Mouse (Mus musculus) hindbrain, postnatal 0 days (tissue): Measurements from ENCODE around the gene Stac2. TPM values are rescaled to one million over a fixed set of nuclear protein-coding genes. Genes with fewer than 3 reads are reported as not detected.
A peak's percentile ranks its signal among the peaks of the same experiment; 100 is the strongest.

ENCODE experiments used
- ATAC-seq: fragments of 200-750 bp; cut with Nextera tagmentation; 2 replicates; pipeline ENCODE4 v1.8.0; 2017; ENCODE audit warnings: mild to moderate bottlenecking, moderate TSS enrichment, moderate library complexity
- DNase-seq: peaks from one replicate; pipeline ENCODE4 v3.0.0-alpha.2; 2015; ENCODE audit warnings: low spot score
- H3K27ac ChIP-seq: fragments of 300-500 bp; sonication (generic); 2 replicates; pipeline ENCODE4 v1.5.1; 2014; ENCODE audit warnings: mild to moderate bottlenecking
- H3K27me3 ChIP-seq: fragments of 300-500 bp; sonication (generic); 2 replicates; pipeline ENCODE4 v1.6.1; 2014; ENCODE audit warnings: low read length, mixed read lengths; ENCODE audit not compliant: insufficient read depth
- H3K36me3 ChIP-seq: fragments of 300-500 bp; sonication (generic); 2 replicates; pipeline ENCODE4 v1.6.1; 2014; ENCODE audit warnings: low read length, mixed read lengths; ENCODE audit not compliant: insufficient read depth
- H3K4me1 ChIP-seq: fragments of 300-500 bp; sonication (generic); 2 replicates; pipeline ENCODE4 v1.6.1; 2014; ENCODE audit warnings: antibody characterized with exemption, low read length, mixed read lengths; ENCODE audit not compliant: insufficient read depth
- H3K4me2 ChIP-seq: fragments of 300-500 bp; sonication (generic); 2 replicates; pipeline ENCODE4 v1.6.1; 2014; ENCODE audit warnings: low read depth, mild to moderate bottlenecking, low read length, moderate library complexity, mixed read lengths
- H3K4me3 ChIP-seq: fragments of 300-500 bp; sonication (generic); 2 replicates; pipeline ENCODE4 v1.5.1; 2014; ENCODE audit warnings: low read length
- H3K9ac ChIP-seq: fragments of 300-500 bp; sonication (generic); replicated peaks from 2 replicates; pipeline ENCODE4 v1.6.1; 2014; ENCODE audit warnings: mild to moderate bottlenecking, low read length, moderate library complexity, mixed read lengths
- H3K9me3 ChIP-seq: fragments of 300-500 bp; sonication (generic); 2 replicates; pipeline ENCODE4 v1.6.1; 2016; ENCODE audit warnings: low read length, mixed read lengths
- CTCF ChIP-seq: IDR thresholded peaks from 2 replicates; pipeline ENCODE4 v1.5.1; 2016; ENCODE audit warnings: antibody characterized with exemption, control low read depth, low read depth
- WGBS: fragments of 180-500 bp; shearing (Covaris S2); extraction: QIAGEN DNeasy Blood & Tissue Kit; methylation state at CpG from one replicate; pipeline ENCODE4 v1.1.7; 2014; 5-methylcytosine and 5-hydroxymethylcytosine counted together
- polyA plus RNA-seq: library from polyadenylated mRNA; unstranded; fragments of >200 nt; fragmentation: Nextera tagmentation; extraction: Ambion mirVana; gene quantifications from 2 replicates; pipeline ENCODE4 v1.2.1, GENCODE M21; 2015
- total RNA-seq: library from RNA; depleted of rRNA; stranded (reverse); fragments of >200 nt; gene quantifications from 2 replicates; pipeline ENCODE4 v1.2.3, GENCODE M21; 2014

Gene Stac2
- total and polyA plus RNA-seq, 2 experiments from 2014 or later: 6.1 to 6.9 TPM

DNA sequence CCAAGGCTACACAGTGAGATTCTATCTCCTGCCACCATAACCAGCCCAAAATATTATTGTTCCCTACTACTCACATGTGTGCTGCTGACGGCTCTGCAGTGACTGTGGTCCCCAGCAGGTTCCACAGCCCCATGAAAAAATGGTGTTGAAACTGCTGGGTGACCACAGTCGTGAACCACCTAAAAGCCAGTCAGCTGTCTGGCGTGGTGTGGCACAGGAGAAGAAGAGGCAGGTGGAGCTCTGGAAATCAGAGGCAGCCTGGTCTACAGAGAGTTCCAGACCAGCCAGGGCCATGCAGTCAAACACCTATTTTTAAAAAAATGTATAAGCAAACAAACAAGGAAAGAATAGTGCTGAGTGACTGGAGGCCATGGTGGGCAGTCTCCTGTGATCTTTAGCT lies 8.2 kb upstream of the Stac2 start:
- no peak overlapping the region for H3K27ac ChIP-seq
- no peak for TF ChIP-seq CTCF
- no peaks in the 10 kb centered on the region for H3K27me3 ChIP-seq
- no peak overlapping the region for H3K4me3 ChIP-seq
- H3K4me2 ChIP-seq: no peak overlapping the region
- no peaks in the 10 kb centered on the region for H3K9me3 ChIP-seq
- no peaks in the 10 kb centered on the region for H3K36me3 ChIP-seq
- no peak overlapping the region for H3K9ac ChIP-seq
- H3K4me1 ChIP-seq: peaks cover 8% of the 10 kb centered on the region
- DNase-seq: no peak
- WGBS: 82% methylated on average over 3 of the region's 3 CpGs
- no peak for ATAC-seq

DNA sequence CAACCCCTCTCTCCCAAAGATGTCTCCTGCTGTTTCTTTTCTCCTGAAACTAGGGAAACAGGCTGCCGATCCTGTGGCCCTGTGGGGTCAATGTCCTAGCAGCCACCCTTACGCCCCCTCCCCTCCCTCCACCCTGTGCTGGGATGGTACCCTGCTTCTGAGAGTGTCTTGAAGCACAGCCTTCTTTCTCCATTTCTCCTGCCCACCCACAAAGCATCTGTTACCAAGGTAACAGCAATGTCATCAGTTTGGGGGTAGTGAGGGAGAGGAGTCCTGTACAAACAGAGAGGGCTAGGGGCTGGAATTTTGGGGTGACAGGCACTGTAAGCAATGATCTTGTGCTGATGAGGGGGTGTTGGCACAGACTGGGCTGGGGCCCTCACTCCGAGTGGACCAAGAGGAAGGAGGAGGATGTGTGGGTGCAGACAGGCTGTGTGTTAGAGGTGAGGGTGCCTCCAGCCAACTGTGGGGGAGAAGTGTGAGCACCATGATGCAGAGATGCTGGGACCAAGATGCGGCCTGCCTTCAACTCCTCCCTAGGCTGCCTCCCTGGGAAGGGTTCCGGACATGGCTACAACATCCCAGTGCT lies 6.9 kb upstream of the Stac2 start:
- ATAC-seq (no peak), DNase-seq (no peak)
- no peak overlapping the region for H3K4me3 ChIP-seq
- no peak overlapping the region for H3K27ac ChIP-seq
- H3K36me3 ChIP-seq: no peaks in the 10 kb centered on the region
- H3K4me2 ChIP-seq: no peak overlapping the region
- H3K27me3 ChIP-seq: no peaks in the 10 kb centered on the region
- H3K4me1 ChIP-seq: peaks cover 8% of the 10 kb centered on the region
- no peak overlapping the region for H3K9ac ChIP-seq
- 67% methylated on average over 5 of the region's 5 CpGs for WGBS
- H3K9me3 ChIP-seq: no peaks in the 10 kb centered on the region
- TF ChIP-seq CTCF: no peak

DNA sequence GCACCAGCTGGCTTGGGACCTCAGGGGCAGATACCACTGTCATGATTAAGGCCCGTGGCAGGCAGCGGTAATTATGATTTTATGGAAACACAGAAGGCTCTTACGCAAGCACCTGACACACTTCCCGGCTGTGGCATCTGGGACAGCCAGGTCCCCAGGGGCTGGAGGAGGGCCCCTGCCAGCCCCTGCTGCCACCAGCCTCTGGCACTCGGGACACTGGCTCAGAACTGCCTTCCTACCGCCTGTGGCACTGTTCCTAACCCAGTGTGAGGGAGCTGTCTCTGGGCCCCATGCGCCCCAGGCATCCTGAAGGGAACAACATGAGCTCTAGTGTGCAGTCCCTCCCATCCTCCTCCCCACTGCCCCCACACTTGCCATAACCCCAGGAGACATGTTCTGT lies 6.4 kb upstream of the Stac2 start:
- Histone ChIP-seq H3K4me1 (peaks cover 8% of the 10 kb centered on the region), H3K9me3 (no peaks in the 10 kb centered on the region), H3K4me3 (no peak overlapping the region), H3K36me3 (no peaks in the 10 kb centered on the region), H3K4me2 (no peak overlapping the region), H3K27ac (no peak overlapping the region), H3K9ac (no peak overlapping the region), H3K27me3 (no peaks in the 10 kb centered on the region)
- DNase-seq (no peak), ATAC-seq (peak; percentile 22; the same call in 1 of the 2 replicates)
- 35% methylated on average over 7 of the region's 7 CpGs for WGBS
- no peak for TF ChIP-seq CTCF

DNA sequence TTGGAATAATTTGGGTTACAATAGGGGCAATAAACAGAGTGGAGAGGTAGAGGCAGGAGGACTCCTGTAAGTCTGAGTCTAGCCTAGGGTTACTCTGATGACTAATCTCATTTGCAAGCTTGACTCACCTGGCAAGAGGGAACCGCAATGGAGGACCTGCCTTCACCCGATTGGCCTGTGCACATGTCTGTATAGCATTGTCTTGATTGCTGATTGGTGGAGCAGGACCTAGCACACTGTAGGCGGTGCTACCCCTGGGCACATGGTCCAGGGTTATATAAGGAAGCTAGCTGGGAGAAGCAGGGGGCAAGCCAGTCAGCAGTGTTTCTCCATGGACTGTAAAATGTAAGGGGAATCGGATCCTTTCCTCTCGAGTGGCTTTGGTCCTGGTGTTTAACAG lies 4.7 kb upstream of the Stac2 start:
- DNase-seq: no peak
- TF ChIP-seq CTCF: no peak

DNA sequence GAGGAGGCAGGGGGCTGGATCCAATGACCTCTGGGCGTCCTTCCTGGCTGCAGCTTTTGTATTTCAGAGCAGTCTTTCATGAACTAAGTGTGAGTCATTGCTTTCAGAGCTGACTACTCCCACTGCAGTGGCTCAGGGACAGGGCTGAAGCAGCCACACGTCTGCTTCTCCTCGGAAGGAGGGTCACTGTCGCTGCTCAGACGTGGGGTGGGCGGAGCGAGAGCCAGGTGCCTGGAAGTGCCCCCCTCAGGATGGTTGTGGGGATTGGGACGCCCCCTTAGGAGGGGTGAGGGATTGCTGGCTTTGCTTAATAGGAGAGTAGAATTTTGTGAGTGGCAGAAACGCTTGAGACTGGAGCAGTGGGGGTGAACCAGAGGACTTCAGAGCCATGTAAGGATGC lies 4.2 kb upstream of the Stac2 start:
- peak; percentile 8; the same call in 1 of the 2 replicates for TF ChIP-seq CTCF
- WGBS: 24% methylated on average over 9 of the region's 9 CpGs
- H3K9me3 ChIP-seq: no peaks in the 10 kb centered on the region
- ATAC-seq: no peak
- no peak overlapping the region for H3K4me3 ChIP-seq
- no peak overlapping the region for H3K9ac ChIP-seq
- no peaks in the 10 kb centered on the region for H3K36me3 ChIP-seq
- peaks cover 8% of the 10 kb centered on the region for H3K4me1 ChIP-seq
- H3K4me2 ChIP-seq: no peak overlapping the region
- 0 out of 2 replicates have a peak, but pooled peaks cover 6% of the 10 kb centered on the region for H3K27me3 ChIP-seq
- no peak overlapping the region for H3K27ac ChIP-seq
- DNase-seq: no peak

More for the DNA sequence above, 4.7 kb upstream of the Stac2 start:
- Histone ChIP-seq H3K4me2 (no peak overlapping the region), H3K36me3 (no peaks in the 10 kb centered on the region), H3K9me3 (no peaks in the 10 kb centered on the region), H3K9ac (no peak overlapping the region), H3K4me1 (peaks cover 8% of the 10 kb centered on the region), H3K27ac (no peak overlapping the region), H3K4me3 (no peak overlapping the region), H3K27me3 (0 out of 2 replicates have a peak, but pooled peaks cover under 1% of the 10 kb centered on the region)
- ATAC-seq: peak; percentile 53; the same call in 1 of the 2 replicates
- 89% methylated on average over 5 of the region's 5 CpGs for WGBS

DNA sequence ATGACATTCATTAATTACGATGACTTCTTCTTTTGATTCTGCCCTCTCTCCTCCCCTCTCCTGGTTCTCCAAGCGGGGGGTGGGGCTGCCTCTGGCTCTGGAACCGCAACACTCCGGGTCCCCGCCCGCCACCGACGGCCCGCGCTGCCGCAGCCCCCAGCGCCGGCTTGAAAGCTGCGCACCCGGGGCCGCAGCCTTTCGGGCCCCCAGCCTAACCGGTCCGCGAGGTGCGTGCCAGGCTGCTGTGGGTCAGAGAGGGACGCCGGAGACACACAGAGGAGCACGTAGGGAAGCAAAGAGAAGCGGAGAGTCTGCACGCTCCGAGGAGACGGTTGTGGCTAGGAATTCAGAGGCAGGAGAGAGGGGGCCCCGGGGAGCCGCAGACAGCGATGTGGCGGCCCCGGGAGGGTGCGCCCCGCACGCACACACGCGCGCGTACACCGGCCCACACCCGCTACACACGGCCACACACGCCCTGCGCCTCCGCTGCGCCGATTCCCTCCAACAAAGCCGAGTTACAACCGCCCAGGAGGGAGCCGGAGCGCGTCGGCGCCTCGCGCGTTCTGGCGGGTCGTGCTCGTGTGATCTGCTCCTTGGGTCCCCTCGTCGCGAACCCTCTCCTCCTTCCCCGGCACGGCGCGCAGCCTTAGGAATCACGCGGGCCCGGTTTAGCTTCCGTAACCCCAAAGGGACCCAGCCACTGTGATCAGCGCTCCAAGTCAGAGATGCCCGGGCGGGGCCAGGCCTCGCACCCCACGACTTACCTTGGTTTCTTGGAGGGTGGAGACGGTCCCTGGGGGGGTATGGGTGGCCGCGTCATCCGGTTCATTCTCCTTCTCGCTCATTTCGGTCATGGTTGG lies 903 bp downstream of the Stac2 start:
- peaks cover 12% of the 10 kb centered on the region; the same call in 1 of the 2 replicates for H3K27me3 ChIP-seq
- H3K9me3 ChIP-seq: no peaks in the 10 kb centered on the region
- ATAC-seq (peak; percentile 24; the same call in 1 of the 2 replicates), DNase-seq (peak; percentile 44)
- H3K4me2 ChIP-seq: peak overlapping the region; percentile 68
- peak overlapping the region; percentile 42 for H3K4me3 ChIP-seq
- H3K36me3 ChIP-seq: no peaks in the 10 kb centered on the region
- under 1% methylated on average over 83 of the region's 83 CpGs for WGBS
- peak overlapping the region; percentile 49 for H3K9ac ChIP-seq
- peaks cover 6% of the 10 kb centered on the region; the same call in 1 of the 2 replicates for H3K4me1 ChIP-seq
- no peak for TF ChIP-seq CTCF
- H3K27ac ChIP-seq: no peak overlapping the region; the same call in 1 of the 2 replicates
